Mouse (Mus musculus) brain, embryonic 18.5 days (tissue): ENCODE measurements at regions not wholly inside any gene's neighbourhood (a gene's known extent, or its start where the extent isn't known, plus 50 kb on each side); places are given as distances from the start of the nearest gene placed in this dataset.

Experiments used
- DNase-seq: peaks from one replicate; pipeline ENCODE4 v3.0.0-alpha.2; 2012; ENCODE audit warnings: low read depth, low spot score

GRCm38 (mm10) chr1:119308719-119309365 is 113.2 kb downstream of the Inhbb start:
- no peak for DNase-seq

GRCm38 (mm10) chr1:119305315-119305976 is 116.6 kb downstream of the Inhbb start:
- DNase-seq, result no peak

GRCm38 (mm10) chr1:119304470-119304980 is 117.5 kb downstream of the Inhbb start:
- no peak for DNase-seq

GRCm38 (mm10) chr1:119302349-119302995 is 119.6 kb downstream of the Inhbb start:
- no peak for DNase-seq

GRCm38 (mm10) chr1:119301931-119302330 is 120.1 kb downstream of the Inhbb start:
- DNase-seq, result no peak

GRCm38 (mm10) chr1:119301258-119301657 is 120.8 kb downstream of the Inhbb start:
- no peak for DNase-seq

GRCm38 (mm10) chr1:119299842-119300752 is 122.0 kb downstream of the Inhbb start:
- DNase-seq, result no peak

GRCm38 (mm10) chr1:119298696-119299230 is 123.3 kb downstream of the Inhbb start:
- DNase-seq, result no peak

- no peak for DNase-seq
These were observed 126.9 kb downstream of the Inhbb start for GRCm38 (mm10) chr1:119295121-119295520.

GRCm38 (mm10) chr1:119293839-119294238 is 128.2 kb downstream of the Inhbb start:
- no peak for DNase-seq

- DNase-seq, result no peak
These were observed 129.8 kb downstream of the Inhbb start for GRCm38 (mm10) chr1:119292216-119292615.

GRCm38 (mm10) chr1:119290165-119290916 is 131.7 kb downstream of the Inhbb start:
- DNase-seq, result no peak

GRCm38 (mm10) chr1:119289516-119290164 is 132.4 kb downstream of the Inhbb start:
- DNase-seq, result no peak

- DNase-seq, result no peak
These were observed 139.6 kb downstream of the Inhbb start for GRCm38 (mm10) chr1:119282416-119282815.

- no peak for DNase-seq
These were observed 142.8 kb downstream of the Inhbb start for GRCm38 (mm10) chr1:119279261-119279660.

GRCm38 (mm10) chr1:119278528-119279201 is 143.4 kb downstream of the Inhbb start:
- DNase-seq, result no peak

GRCm38 (mm10) chr1:119277990-119278389 is 144.1 kb downstream of the Inhbb start:
- no peak for DNase-seq

- no peak for DNase-seq
These were observed 156.0 kb downstream of the Inhbb start for GRCm38 (mm10) chr1:119266013-119266412.

GRCm38 (mm10) chr1:119265192-119265891 is 156.7 kb downstream of the Inhbb start:
- DNase-seq, result no peak
